Mouse (Mus musculus) megakaryocyte, adult 5-6 weeks (primary cell): Measurements from ENCODE around the gene Tmprss9. TPM values are rescaled to one million over a fixed set of nuclear protein-coding genes. Genes with fewer than 3 reads are reported as not detected.
A peak's percentile ranks its signal among the peaks of the same experiment; 100 is the strongest.
"Not testable (repeated sequence)": the region's sequence is repeated elsewhere in the genome, so short reads cannot be mapped to it uniquely, and the experiment has no call there.

Source experiments
- ATAC-seq: 2 replicates; pipeline ENCODE4 v1.8.0; 2016; ENCODE audit warnings: mild to moderate bottlenecking, inconsistent platforms; ENCODE audit not compliant: poor library complexity, severe bottlenecking
- total RNA-seq, 2 experiments: library from RNA; stranded (forward) in 1 of 2; stranded (reverse) in 1 of 2; fragments of 153-499, 151-499 nt in 1 of 2; fragments of 221-1000, 200-1000 nt in 1 of 2; gene quantifications; 2 replicates each; pipeline versions ENCODE4 v1.2.3 to v1.2.4; 2015 to 2017

The Tmprss9 gene
- total RNA-seq (2015) (not detected in 2 replicates), total RNA-seq (2017) (not detected in 2 replicates)

DNA sequence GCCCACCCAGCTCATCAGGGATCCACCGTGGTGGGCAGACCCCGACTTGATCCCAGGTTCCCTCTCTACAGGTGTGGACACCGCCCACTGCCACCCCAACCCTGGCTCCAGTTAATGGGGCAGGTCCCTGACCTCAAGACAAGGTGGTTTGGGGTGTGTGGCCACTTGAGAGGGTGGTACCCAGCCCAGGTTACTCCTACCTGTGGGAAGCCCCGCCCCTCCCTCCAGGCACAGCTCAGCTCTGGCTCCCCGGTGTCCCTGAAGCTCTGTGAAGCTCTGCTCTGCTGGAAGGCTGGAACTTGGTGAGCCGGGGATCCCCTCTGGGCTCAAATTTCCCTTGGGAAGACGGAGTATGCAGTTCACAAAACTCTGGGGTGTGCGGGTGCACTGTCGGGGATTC lies at the start of gene Tmprss9:
TSS of gene Tmprss9 (plus strand) at position 268 of the 400 bp plus-strand sequence.
- no peak for ATAC-seq

DNA sequence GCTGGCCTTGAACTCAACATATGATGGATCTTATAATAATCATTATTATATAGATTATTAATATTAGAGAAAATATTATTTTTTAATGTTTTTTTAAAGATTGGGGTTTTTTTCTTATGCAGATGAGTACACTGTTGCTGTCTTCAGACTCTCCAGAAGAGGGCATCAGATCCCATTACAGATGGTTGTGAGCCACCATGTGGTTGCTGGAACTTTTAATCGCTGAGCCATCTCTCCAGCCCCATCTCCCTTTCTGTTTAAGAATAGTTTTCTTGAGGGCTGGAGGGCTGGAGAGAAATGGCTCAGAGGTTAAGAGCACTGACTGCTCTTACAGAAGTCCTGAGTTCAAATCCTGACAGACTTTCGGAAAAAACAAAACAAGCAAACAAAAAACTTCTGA lies 49.7 kb upstream of the Tmprss9 start:
- no peak for ATAC-seq

DNA sequence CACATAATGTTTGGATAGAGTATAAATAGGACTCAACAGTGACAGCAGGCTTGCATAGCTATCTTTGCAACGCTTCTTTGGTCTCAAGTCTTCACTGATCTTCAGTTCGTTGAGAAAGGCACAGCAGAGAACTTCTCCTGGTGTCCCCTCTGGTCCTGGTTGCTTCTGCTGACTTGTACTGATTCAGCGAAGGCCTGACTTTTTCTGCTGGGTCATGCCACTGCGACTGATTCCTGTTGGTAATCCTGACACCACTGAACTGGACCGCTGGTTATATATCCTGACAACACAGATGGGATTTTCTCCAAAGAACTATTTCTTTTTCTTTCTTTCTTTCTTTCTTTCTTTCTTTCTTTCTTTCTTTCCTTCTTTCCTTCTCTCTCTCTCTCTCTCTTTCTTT lies 49.1 kb upstream of the Tmprss9 start:
- ATAC-seq = no peak

DNA sequence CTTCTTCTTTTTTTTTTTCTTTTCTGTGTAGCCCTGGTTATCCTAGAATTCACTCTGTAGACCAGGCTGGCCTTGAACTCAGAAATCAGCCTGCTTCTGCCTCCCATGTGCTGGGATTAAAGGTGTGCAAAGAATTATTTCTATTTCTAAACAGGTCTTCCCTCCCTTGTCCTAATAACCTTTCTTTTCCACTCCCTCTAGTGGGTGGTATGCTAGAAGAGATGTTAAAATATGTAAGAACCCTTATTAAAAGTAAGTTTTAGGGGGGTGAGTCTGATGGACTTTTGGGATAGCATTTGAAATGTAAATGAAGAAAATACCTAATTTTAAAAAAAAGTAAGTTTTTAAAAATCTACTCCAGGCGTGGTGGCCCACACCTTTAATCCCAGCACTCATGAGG lies 48.3 kb upstream of the Tmprss9 start:
- no peak for ATAC-seq

DNA sequence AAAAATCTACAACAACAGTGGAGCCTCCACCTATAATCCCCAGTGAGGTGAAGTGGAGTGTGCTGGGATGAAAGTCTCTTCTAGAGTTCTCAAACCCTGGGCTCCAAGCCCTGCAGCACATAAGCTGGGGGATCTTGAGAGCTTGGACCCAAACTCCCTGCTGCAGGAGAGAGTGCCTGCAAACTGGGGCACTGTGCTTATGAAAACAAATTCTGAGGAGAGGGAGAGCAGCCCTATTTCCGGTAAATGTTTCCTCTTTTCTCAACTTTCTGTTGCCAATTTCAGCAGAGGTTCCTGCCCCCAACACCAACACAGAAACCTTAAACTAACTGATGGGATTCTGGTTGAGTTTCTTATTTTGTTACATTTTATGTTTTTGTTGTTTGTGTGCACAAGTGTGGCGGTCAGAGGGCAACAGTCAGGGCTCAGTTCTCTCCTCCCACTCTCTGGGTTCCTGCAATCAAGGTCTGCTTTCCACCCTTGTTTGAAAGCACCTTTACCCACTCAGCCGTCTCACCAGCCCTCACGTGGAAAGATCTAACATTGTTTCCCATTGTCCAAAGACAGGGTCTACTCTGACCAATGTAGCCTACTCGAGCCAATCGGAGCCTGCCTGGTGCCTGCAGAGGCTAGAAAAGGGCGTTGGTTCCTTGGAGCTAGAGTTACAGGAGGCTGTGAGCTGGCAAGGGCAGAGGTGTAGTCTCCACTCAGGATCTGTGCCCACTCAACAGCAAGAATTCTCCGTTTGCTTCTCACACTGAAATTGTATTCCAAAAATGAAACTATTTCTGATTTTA lies 47.6 kb upstream of the Tmprss9 start:
- no peak for ATAC-seq

DNA sequence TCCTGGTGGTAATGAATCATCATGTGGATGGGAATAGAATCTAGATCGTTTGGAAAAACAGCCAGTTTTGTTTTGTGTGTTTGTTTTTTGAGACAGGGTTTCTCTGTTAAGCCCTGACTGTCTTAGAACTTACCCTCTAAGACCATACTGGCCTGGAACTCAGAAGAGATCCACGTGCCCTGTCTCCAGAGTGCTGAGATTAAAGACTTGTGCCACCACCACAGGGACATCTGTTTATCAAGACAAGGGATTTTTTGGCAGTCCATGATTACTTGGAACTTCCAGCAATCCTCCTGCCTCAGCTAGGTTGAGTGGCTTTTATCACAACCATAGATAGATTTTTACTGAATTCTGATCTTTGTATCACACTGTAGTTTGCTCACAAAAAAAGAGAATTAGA lies 46.8 kb upstream of the Tmprss9 start:
- no peak for ATAC-seq

DNA sequence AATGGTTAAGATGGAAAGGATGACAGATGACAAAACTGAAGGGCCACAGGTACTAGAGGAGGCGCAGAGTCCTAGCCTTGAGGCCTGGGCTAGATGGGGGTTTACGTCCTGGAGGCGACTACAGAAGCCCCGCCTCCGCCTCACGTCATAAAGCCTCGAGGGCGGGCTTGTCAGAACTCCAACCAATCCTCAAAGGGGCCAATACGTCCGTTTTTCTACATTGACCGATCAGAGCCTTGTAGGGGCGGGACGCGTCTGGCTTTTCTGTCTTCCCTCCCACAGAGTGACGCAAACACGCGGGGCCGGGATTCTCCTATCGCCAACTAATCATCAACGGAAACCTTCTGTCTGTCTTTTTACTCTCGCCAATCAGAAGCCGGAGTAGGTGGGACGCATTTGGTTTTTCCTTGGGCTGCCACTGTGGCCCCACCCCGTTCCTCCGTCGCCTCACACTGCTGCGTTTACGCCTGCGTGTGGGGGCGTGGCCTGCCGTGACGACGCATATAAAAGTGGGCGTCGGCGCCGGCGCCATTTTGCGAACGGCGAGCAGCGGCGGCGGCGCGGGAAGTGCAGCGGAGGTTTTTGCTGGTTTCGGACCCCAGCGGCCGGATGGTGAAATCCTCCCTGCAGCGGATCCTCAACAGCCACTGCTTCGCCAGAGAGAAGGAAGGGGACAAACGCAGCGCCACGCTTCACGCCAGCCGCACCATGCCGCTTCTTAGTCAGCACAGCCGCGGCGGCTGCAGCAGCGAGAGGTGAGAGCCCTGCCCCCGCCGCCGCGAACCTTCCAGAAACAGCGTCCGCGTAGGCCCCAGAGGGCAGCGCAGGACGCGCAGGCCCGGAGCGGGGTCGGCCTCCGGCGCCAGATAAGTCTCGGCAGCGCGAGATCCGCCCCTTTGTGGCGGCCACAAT lies 45.2 kb upstream of the Tmprss9 start, which contains the start of gene Oaz1:
TSS of gene Oaz1 (plus strand) at position 506 of the 912 bp plus-strand sequence.
- peak; percentile 87 for ATAC-seq

DNA sequence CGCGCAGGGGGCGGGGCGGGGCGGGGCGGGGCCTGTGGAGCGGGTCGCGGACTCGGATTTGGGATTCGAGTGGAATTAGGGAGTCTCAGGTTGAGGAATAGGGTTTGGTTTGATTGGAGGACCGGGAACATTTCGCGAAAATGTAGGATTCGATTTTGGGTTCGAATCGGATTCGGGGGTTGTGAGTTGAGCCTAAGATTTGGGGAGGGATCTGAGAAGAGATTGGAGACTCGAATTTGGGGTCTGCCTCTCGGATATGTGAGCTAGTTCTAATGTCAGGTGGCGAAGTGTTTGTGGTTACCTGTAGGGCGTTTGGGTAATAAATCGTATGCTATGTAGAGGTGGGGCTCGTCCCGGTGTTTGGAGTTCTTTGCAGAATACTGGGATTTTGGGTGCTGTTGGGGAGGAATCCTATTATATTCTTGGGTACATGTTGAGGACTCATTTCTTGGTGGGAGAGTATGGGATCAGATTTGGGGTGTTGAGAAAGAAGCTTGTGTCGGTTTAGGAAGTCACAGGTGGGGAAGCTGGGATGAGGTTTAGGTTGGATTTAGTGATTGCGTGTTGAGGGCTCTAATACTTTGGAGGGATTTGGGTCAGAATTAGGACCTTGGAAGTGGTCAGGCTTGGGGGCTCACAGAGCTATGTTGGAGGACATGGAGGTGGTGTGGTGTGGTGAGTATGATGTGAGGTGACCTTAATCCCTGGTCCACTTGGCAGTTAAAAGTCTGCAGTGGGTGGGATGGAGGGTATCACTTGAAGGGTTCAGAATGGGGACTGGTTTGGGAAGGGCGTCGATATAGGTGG lies 44.4 kb upstream of the Tmprss9 start:
- ATAC-seq = no peak

DNA sequence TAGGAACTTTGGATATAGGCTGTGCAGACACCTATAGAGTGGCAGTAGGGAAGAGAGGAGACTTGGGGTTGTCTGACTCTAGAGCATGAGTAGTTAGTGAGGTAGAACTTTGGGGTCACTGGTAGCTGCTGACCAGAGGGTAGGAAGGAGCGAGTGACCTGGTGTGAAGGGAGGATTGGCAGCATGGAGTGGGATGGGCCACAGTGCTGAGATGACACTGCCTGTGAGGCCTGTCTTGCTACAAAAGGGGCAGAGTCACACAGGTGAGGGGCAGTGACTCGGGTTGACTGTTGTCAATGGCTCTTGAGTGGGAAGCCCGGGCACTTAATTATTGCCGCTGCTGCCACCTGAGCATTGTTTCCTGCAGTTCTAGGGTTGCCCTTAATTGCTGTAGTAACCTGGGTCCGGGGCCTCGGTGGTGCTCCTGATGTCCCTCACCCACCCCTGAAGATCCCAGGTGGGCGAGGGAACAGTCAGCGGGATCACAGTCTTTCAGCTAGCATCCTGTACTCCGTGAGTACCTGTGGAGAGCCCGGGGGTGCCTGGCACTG lies 43.7 kb upstream of the Tmprss9 start:
- no peak for ATAC-seq

DNA sequence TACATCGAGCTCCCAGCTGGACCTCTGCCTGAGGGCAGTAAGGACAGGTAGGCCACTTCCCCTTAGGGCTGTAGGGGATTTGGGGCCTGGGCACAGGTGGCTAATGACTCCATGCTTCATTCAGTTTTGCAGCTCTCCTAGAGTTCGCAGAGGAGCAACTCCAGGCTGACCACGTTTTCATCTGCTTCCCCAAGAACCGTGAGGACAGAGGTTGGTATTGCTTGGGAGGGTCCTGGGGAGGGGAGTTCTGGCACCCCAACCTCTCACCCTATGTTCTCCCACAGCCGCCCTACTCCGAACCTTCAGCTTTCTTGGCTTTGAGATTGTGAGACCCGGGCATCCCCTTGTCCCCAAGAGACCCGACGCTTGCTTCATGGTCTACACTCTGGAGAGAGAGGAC lies 43.1 kb upstream of the Tmprss9 start:
- not testable (repeated sequence) for ATAC-seq

DNA sequence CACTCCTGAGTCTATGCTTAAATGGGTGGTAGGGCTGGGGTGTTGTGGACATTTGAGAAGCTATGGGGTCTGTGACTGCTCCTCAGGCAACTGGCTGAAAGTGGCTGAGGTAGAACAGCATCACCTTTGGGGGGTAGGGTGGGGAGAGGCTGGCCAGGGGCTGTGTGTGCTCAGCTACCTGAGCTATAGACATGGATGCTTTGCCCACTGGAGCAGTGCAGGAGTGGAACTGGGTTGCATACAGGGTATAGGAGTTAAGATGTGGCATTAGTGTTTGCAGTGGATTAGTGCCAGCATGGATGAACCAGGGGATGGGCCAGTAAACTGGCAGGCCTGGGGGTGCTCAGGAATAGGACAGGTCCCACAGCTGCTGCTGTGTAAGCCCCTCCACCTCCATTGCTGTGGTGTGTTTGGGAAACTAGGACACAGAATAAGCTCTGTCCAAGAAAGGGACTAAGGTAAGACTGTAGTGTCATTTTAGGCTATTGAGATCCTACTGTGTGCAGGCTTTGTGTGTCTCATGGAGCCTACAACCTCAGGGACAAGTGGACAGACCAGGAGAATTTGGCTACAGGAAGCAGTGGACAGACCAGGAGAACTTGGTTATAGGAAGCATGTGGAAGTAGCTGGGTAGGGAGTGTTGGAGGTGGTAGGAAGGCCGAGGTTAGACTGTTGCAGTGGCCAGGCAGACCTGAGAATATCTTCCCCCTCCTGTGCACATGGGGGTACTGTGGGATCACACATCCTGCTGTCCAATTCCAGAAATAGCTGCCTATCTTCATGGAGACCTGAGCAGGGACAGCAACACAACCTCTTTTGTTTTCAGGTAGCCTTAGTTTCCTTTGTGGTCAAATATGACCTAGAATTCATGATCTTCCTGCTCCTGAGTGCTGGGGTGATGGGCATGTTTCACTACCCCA lies 42.0 kb upstream of the Tmprss9 start:
- ATAC-seq = no peak

DNA sequence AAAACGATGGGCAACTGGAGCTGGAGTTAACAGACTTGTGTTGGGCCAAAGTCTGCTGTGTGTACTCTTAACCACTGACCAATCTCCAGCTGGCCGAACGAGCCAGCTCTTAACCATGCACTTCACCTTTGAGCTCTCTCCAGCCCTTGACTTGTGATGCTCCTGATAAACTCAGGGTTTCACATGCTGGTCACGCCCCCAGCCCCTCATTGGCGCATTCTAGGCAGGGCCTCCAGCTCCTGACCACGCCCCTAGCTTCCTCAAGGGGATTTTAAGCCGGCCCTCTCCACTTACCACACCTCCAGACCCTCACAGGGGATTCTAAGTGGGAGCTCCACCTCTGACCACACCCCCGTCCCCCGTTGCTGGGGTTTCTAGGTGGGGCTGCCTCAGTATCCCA lies 40.5 kb upstream of the Tmprss9 start:
- ATAC-seq = no peak

DNA sequence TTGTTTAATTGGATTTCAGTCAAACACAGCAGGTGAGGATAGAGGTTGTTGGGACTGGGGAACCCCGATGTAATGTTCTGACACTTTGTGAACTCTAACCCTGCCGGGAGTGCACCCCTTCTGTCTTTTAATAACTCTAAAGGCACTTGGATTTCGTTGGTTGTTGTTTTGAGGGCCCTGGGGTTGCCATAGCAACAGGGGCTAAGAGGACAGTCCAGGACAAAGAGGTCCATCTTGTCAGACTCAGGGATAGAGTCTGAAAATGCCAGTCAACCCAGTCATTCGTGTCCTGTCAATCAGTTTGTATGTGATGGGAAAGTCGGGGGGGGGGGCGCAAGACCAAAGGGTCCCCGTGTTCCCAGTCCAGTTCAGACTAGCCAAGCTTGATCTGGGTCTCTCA lies 38.8 kb upstream of the Tmprss9 start:
- no peak for ATAC-seq

DNA sequence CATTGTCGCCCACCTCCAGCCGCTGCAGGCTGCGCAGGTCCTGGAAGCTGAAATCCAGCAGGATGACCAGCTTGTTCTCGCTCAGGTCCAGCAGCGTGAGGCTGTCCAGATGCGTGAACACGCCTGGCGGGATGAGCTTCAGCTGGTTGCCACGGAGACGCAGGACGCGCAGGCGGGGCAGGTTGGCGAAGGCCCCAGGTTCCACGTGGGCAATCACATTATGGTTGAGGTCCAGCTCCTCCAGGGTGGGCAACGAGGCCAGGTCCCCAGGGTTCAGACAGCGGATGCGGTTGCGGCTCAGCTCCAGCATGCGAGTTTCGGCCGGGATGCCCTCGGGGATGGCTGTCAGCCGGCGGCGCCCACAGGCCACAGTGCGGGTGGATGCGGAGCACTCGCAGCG lies 36.0 kb upstream of the Tmprss9 start:
- no peak for ATAC-seq

DNA sequence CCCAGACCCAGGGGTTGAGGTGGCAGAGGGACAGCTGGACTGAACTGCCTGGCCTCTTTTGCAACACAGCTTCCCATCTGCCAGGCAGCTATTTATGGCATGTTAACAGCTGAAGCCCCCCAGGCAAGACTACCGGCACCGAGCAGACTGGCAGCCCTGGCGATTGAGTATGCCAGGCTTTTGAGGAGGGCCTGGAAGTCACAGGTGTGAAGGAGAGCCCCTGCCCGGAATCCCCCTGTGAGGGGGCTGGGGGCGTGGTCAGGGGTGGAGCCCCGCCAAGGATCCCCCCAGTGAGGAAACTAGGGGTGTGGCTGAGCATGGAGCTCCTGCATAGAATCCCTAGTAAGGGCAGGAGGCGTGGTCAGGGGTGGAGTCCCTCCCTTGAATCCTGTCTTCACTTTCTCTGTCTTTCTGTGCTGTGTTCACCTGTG lies 34.7 kb upstream of the Tmprss9 start:
- no peak for ATAC-seq

DNA sequence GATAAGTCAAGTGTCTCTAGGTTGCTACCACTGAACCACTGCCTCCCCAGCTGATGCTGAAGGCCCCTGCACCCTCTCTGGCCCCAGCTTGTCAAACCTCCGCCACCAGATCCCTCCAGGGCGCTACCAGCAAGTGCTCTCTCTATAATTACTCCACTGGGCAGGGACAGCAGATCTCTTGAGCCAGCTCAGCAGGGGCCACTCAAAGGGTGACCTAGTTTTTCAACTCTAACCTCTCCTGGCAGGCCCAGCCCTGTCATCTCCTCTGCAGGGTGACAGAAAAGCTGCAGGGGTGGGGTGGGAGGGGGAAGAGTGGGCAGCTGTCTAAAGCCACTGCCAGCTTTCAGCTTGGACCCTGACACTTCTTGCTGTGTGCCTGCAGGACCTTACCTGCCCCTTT lies 33.8 kb upstream of the Tmprss9 start:
- ATAC-seq = no peak

DNA sequence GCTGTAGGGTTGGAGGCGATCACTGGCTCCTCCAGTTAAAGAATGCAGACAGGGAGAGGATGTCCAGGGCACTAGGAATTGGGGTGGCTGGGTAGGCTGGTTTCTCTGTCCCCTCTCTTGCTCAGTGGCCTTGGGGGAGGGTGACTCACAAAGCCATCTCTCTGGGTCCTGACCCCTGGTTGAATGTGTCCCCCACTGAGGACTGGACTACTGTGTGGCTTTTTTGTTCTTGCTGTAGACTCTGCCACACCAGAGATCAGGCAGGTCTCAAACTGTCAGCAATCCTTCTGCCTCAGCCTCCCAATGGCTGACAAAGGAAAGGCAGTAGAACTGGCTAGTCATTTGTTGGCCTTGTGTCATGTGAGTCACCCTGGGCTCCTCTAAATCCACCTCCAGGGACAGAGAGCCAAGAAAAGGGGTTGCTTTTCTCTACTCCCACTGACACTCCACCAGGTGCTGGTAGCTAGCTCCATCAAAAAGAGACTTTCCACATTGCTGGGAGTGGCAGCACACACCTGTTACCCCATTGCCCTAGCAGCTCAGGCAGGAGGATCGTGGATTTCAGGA lies 33.2 kb upstream of the Tmprss9 start:
- no peak for ATAC-seq

DNA sequence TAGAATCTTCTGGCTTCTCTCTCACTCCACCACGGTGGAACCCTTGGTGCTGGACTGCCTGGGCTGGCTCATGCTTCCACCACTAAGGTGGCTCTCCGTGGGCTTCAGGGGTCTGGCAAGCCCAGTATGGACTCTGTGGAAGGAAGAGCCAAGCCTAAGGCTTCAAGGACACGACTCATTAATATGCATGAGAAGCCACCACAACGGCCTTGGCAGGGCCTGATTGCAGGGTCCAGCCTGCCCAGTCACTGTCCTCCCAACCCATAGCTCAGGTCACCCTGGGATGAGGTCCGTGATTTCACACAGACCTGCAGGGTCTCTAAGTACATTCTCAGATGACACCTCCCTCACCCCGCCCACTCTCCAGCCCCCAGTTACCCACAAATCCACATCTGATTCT lies 31.8 kb upstream of the Tmprss9 start:
- ATAC-seq = no peak

DNA sequence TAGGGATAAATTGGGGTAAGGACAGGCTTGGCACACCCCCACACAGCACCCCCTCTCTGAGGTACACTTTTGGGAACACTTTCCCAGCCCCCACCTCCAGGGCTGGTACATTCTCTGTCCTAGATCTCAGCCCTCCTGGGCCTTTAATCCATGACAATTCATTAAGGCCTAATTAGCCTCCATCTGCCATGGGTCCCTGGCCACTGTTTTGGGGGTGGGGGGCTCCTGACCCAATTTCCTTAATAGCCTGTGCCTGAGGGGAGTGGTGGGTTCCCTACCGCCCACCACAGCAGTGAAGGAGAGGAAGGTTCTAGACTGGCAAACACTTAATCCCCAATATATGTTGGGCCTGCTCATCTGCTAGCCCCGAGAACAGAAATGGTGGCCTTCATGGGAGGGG lies 30.0 kb upstream of the Tmprss9 start:
- no peak for ATAC-seq
